ENCODE assay signal across 14 mouse cellular contexts in the genomic region with DNA sequence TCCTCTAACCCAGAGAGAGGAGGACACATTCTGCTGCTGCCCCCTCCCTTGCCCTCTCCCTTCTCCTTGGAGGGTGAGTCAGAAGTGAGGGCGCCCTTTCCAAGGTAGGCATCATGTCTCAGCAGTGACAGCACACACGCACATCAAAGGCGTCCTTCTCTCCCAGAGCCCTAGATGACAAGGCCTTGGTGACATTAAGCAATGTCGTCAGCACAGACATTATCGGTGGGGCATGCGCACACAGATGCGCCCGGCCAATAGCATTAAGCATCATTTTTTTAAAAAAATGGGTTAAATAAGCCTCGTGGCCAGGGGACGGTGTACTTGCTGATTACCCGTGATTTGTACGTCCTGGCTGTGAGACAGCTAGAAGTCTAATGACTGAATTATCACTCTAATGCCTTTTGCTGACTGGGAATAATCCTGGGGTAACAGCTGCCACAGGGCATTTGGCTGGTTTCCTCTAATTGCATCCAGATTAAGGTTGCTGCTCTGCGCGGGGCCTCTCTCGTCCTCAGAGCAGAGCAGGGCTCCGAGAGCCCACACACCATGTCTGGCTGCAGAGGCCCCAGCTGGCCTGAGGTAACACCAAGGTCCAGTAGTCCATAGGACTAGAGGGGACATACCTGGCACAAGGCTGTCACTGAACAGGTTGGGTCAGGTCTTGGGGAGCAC. TPM values are rescaled to one million over a fixed set of nuclear protein-coding genes. Genes with fewer than 3 reads are reported as not detected.
DNase-seq lines count a peak whose midpoint lies in the region; ATAC-seq and TF ChIP-seq lines count a peak whose summit lies in the region.
"Had no signal": no experiment of that assay in that cellular context is flagged by ENCODE, and none has a peak within 500 bp of the region (broad histone marks: within the 10 kb centered on the region; RNA-seq: fewer than 3 reads in every experiment).

No protein-coding gene starts in this region.

- DNase-seq in heart, embryonic 10.5 days (ENCODE audit: low spot score), result no peak
- DNase-seq in forebrain, postnatal 0 days, result no peak
- peak; percentile 42 for DNase-seq in limb, embryonic 14.5 days (ENCODE audit: low spot score)
- no peak for DNase-seq in lung, postnatal 36 days
- no peak for DNase-seq in right cerebral cortex, adult 2 months (ENCODE audit: low spot score in 2 of 2)
- no peak for DNase-seq in spleen, postnatal 36 days (ENCODE audit: low spot score in 2 of 2)
- DNase-seq: B cell, adult 2 months; kidney, adult 2 months; thymus, postnatal 25 days had no signal

- no peak overlapping the region for H3K27ac ChIP-seq in heart, embryonic 13.5 days (replicated peaks)
- H3K27ac ChIP-seq in heart, embryonic 10.5 days, result no peak overlapping the region
- peak overlapping the region; percentile 9; the same call in 1 of the 2 replicates for H3K27ac ChIP-seq in forebrain, postnatal 0 days (ENCODE audit: low read depth, low read length)
- H3K27ac ChIP-seq in limb, embryonic 14.5 days (replicated peaks; ENCODE audit: low read depth, low read length), result no peak overlapping the region
- H3K27ac ChIP-seq in stomach, embryonic 15.5 days, result peak overlapping the region; percentile 22; the same call in 1 of the 2 replicates
- H3K27ac ChIP-seq: macrophage; neural tube, embryonic 12.5 days had no signal

- 71% methylated on average over 16 of the region's 16 CpGs for WGBS in heart, embryonic 13.5 days
- WGBS in heart, embryonic 10.5 days, result 77% methylated on average over 16 of the region's 16 CpGs
- WGBS in forebrain, postnatal 0 days, result 48% methylated on average over 16 of the region's 16 CpGs
- WGBS in limb, embryonic 14.5 days, result 37% methylated on average over 16 of the region's 16 CpGs
- WGBS in stomach, embryonic 15.5 days, result 79% methylated on average over 16 of the region's 16 CpGs

- H3K36me3 ChIP-seq in heart, embryonic 13.5 days, result peaks cover 23% of the 10 kb centered on the region
- peaks cover 25% of the 10 kb centered on the region for H3K36me3 ChIP-seq in heart, embryonic 10.5 days
- H3K36me3 ChIP-seq in forebrain, postnatal 0 days (ENCODE audit: insufficient read depth), result peaks cover 27% of the 10 kb centered on the region
- H3K36me3 ChIP-seq in limb, embryonic 14.5 days (ENCODE audit: control insufficient read depth, insufficient read depth, low read length), result peaks cover 32% of the 10 kb centered on the region
- H3K36me3 ChIP-seq in stomach, embryonic 15.5 days, result peaks cover 10% of the 10 kb centered on the region; the same call in 1 of the 2 replicates

- H3K4me1 ChIP-seq in heart, embryonic 13.5 days, result peaks cover 27% of the 10 kb centered on the region
- H3K4me1 ChIP-seq in heart, embryonic 10.5 days, result peaks cover 55% of the 10 kb centered on the region
- no peaks in the 10 kb centered on the region for H3K4me1 ChIP-seq in forebrain, postnatal 0 days (ENCODE audit: insufficient read depth)
- H3K4me1 ChIP-seq in limb, embryonic 14.5 days (ENCODE audit: control insufficient read depth, insufficient read depth, low read length), result peaks cover 10% of the 10 kb centered on the region
- H3K4me1 ChIP-seq in stomach, embryonic 15.5 days, result 0 out of 2 replicates have a peak, but pooled peaks cover 4% of the 10 kb centered on the region

- no peak for TF ChIP-seq POLR2A in limb, embryonic 14.5 days (IDR thresholded peaks at IDR 0.05; ENCODE audit: borderline replicate concordance, extremely low read depth, insufficient read depth, insufficient read length)

- no peak for TF ChIP-seq CTCF in forebrain, postnatal 0 days (IDR thresholded peaks at IDR 0.05; ENCODE audit: low read depth)

- no peaks in the 10 kb centered on the region; the same call in 1 of the 2 replicates for H3K27me3 ChIP-seq in heart, embryonic 13.5 days (replicated peaks)
- H3K27me3 ChIP-seq in heart, embryonic 10.5 days (ENCODE audit: insufficient read depth, poor library complexity, severe bottlenecking), result peaks cover 17% of the 10 kb centered on the region; the same call in 1 of the 2 replicates
- H3K27me3 ChIP-seq in forebrain, postnatal 0 days (ENCODE audit: insufficient read depth, low read length), result no peaks in the 10 kb centered on the region
- no peaks in the 10 kb centered on the region for H3K27me3 ChIP-seq in limb, embryonic 14.5 days (ENCODE audit: control insufficient read depth, insufficient read depth, low read length)
- H3K27me3 ChIP-seq in stomach, embryonic 15.5 days (replicated peaks), result no peaks in the 10 kb centered on the region
- H3K27me3 ChIP-seq: neural tube, embryonic 12.5 days had no signal

- no peaks in the 10 kb centered on the region for H3K9me3 ChIP-seq in heart, embryonic 13.5 days
- no peaks in the 10 kb centered on the region for H3K9me3 ChIP-seq in heart, embryonic 10.5 days
- H3K9me3 ChIP-seq in forebrain, postnatal 0 days (ENCODE audit: low read length), result no peaks in the 10 kb centered on the region
- no peaks in the 10 kb centered on the region for H3K9me3 ChIP-seq in limb, embryonic 14.5 days (ENCODE audit: control insufficient read depth, low read length)
- no peaks in the 10 kb centered on the region for H3K9me3 ChIP-seq in stomach, embryonic 15.5 days
- H3K9me3 ChIP-seq: neural tube, embryonic 12.5 days had no signal

- no peak overlapping the region for H3K4me2 ChIP-seq in heart, embryonic 13.5 days
- H3K4me2 ChIP-seq in forebrain, postnatal 0 days (ENCODE audit: low read depth), result no peak overlapping the region
- H3K4me2 ChIP-seq in limb, embryonic 14.5 days (replicated peaks; ENCODE audit: low read depth, low read length, severe bottlenecking), result no peak overlapping the region
- H3K4me2 ChIP-seq in stomach, embryonic 15.5 days, result no peak overlapping the region
- H3K4me2 ChIP-seq: liver, embryonic 11.5 days; neural tube, embryonic 12.5 days had no signal

- peak overlapping the region; percentile 52; the same call in 1 of the 2 replicates for H3K9ac ChIP-seq in heart, embryonic 13.5 days
- no peak overlapping the region for H3K9ac ChIP-seq in forebrain, postnatal 0 days
- H3K9ac ChIP-seq in limb, embryonic 14.5 days (ENCODE audit: low read depth, low read length, severe bottlenecking), result no peak overlapping the region
- no peak overlapping the region for H3K9ac ChIP-seq in stomach, embryonic 15.5 days
- H3K9ac ChIP-seq: neural tube, embryonic 12.5 days had no signal

- no peak overlapping the region for H3K4me3 ChIP-seq in heart, embryonic 13.5 days
- H3K4me3 ChIP-seq in heart, embryonic 10.5 days, result no peak overlapping the region
- no peak overlapping the region for H3K4me3 ChIP-seq in forebrain, postnatal 0 days (ENCODE audit: low read depth, low read length)
- H3K4me3 ChIP-seq in limb, embryonic 14.5 days (replicated peaks; ENCODE audit: low read length), result no peak overlapping the region
- no peak overlapping the region for H3K4me3 ChIP-seq in stomach, embryonic 15.5 days (replicated peaks)
- H3K4me3 ChIP-seq: neural tube, embryonic 12.5 days had no signal

- ATAC-seq in heart, embryonic 13.5 days (ENCODE audit: extremely low read depth, insufficient number of reproducible peaks, low FRiP score, low TSS enrichment), result no peak
- ATAC-seq in forebrain, postnatal 0 days, result peak; percentile 46; the same call in 1 of the 2 replicates
- ATAC-seq in limb, embryonic 14.5 days (ENCODE audit: low FRiP score, low read depth), result no peak; the same call in 1 of the 2 replicates
- no peak for ATAC-seq in stomach, embryonic 15.5 days (ENCODE audit: insufficient read depth, low FRiP score, low read depth)

RNA-seq across cellular contexts. Expression of a gene that starts 58.9 kb away (rescaled TPM):
- 8.0 and 9.5 TPM in 2 replicates for polyA plus RNA-seq in heart, embryonic 13.5 days (2015; fragmentation: Nextera tagmentation; extraction: Ambion mirVana)
- polyA plus RNA-seq in heart, embryonic 10.5 days (2016; fragmentation: Nextera tagmentation; extraction: Ambion mirVana), result 8.9 and 9.0 TPM in 2 replicates
- total RNA-seq in forebrain, postnatal 0 days (2014; rRNA removed), result 36.1 and 38.6 TPM in 2 replicates
- polyA plus RNA-seq in forebrain, postnatal 0 days (2015; fragmentation: Nextera tagmentation; extraction: Ambion mirVana), result 21.7 and 26.1 TPM in 2 replicates
- polyA plus RNA-seq in limb, embryonic 14.5 days (2012; rRNA removed), result 23.1 and 24.3 TPM in 2 replicates
- polyA plus RNA-seq in limb, embryonic 14.5 days (2014; fragmentation: Nextera tagmentation; extraction: Ambion mirVana), result 10.9 and 11.4 TPM in 2 replicates
- 10.2 and 10.3 TPM in 2 replicates for polyA plus RNA-seq in stomach, embryonic 15.5 days (2015; fragmentation: Nextera tagmentation; extraction: Ambion mirVana)

Comparison
In these comparisons a context has a peak if more than half of its experiments do, and no peak if none do; other contexts are left out.
1. H3K27ac ChIP-seq: peak in forebrain, postnatal 0 days (single experiment) and stomach, embryonic 15.5 days (single experiment); none in heart, embryonic 13.5 days (single experiment), heart, embryonic 10.5 days (single experiment) and limb, embryonic 14.5 days (single experiment).